Mouse (Mus musculus) kidney, adult 18-20 months (tissue): Measurements from ENCODE around the gene Znhit2.
A peak's percentile ranks its signal among the peaks of the same experiment; 100 is the strongest.

Experiments
- DNase-seq: peaks from one replicate; pipeline ENCODE4 v3.0.0; 2021

Gene Znhit2

DNA sequence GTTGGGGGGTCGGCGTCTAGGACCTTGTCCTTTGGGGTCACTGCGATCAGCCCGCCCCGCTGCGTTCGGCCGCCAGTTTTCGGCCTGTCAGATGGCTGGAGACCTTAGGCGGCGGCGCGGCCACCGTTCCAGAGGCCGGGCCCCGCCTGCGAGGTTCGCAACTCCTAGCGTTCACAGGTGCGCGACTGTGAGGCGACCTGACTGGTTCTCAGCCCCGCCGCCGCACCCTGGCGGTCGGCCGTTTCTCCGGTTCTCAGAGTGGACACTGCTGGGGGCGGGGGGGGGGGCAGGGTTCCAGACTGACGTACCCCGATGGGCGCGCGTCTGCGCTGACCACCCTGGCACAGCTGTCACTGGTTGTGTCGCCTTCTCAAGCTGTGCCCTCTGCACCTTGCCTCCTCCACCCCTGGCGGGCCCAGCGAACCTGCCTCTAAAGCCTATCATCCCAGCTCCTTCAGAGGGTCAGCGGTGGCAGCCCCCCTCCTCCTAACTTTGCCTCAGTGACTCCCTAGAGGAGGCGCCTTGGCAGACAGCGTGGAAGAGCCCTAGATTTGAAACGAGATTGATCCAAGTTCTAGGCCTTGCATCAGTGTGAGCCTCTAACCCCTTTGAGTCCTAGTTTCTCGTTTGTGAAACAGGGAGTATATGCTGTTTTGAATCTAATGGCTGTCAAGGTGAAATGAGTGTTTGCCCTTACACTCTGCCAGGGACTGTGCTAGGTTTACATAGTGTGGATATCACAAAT lies 13.7 kb upstream of the Znhit2 start:
- no peak for DNase-seq

DNA sequence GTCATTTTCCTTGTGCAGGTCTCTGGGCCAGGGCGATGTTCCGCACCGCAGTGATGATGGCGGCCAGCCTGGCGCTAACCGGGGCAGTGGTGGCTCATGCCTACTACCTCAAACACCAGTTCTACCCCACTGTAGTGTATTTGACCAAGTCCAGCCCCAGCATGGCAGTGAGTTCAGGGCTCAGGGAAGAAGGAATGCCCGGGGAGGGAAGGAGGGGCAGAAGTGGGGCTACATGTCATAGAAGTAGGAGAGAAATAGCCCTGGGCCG lies 13.2 kb upstream of the Znhit2 start:
- DNase-seq: no peak

DNA sequence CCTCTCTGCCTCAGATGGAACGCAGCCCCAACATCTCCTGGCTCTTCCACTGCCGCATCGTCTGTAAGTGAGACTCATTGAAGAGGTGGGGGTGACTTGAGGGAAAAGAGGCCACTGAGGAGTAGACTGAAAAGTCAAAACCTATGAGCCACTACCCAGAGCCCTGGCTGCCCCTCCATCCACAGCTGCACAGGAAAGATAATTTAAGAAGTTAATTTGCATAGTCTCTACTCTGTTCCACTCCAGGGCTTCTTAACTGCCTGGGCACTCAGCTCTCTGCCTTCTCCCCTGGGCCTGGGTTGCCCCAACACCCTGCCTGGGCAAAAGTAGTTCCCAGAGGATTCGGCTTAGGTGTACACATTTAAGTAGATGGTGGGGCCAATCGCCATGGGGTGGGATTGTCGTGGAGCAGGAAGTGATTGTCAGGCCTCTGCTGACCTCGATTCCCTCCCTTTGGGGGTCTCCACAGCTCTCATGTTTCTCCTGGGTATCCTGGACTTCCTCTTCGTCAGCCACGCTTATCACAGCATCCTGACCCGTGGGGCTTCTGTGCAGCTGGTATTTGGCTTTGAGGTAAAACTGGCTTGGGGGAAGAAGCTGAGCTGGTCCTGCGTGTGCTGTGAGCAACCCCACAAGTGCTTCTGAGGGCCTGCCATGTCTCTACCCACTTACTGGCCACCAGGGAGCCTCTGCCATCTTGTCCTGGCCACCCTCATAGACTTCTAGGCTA lies 12.1 kb upstream of the Znhit2 start:
- no peak for DNase-seq

DNA sequence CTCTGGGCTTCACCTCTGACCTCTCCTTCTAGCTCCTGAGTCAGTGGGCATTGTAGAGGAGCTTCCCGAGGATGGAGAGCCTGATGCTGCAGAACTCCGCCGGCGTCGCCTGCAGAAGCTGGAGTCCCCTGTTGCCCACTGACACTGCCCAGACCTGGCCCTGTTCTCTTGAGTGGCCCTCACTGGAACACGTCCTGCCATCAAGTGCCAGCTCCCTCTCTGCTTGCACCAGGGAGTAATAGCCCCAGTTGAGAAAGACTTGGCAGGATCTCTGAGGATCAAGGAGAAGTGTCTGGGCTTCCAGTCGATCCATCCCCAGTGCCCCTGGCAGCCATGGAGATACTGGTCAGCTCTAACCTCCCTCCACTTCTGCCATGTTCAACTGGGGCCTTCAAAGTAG lies 8.5 kb upstream of the Znhit2 start:
- DNase-seq: no peak

DNA sequence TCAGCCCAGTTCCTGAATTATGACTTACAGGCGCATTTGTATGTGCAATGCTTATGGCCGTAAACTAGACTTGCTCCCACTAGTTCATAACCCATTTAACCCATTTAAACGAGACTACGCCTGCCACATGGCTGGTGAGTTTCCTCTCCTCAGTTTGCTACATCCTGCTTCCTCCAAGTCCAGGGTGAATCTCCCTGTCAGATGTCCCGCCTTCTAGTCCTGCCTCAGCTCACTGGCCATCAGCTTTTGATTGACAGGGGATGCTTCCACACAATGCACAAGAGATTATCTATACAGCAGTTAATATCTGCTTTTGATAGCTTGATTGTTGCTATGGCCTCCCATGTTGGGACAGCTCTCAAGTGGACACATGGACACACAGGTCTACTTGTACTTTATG lies 6.7 kb upstream of the Znhit2 start:
- no peak for DNase-seq

DNA sequence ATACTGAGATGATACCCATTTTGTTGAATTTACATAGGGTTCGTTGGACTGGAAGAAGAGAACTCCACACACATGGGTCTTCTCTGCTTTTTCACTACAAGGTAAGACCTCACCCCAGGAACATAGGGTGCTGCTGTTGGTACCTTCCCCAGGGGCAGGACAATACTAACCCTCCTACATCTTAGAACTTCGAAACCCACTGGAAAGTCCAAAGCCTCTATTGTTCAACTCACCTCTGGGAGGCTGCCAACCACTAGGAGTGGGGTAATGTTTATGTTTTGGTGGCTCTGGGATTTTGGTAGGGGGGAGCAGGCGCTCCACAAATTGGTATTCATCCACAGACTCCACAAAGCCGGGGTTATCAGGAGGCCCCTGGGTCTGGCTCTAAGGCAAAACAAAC lies 4.3 kb upstream of the Znhit2 start:
- no peak for DNase-seq

DNA sequence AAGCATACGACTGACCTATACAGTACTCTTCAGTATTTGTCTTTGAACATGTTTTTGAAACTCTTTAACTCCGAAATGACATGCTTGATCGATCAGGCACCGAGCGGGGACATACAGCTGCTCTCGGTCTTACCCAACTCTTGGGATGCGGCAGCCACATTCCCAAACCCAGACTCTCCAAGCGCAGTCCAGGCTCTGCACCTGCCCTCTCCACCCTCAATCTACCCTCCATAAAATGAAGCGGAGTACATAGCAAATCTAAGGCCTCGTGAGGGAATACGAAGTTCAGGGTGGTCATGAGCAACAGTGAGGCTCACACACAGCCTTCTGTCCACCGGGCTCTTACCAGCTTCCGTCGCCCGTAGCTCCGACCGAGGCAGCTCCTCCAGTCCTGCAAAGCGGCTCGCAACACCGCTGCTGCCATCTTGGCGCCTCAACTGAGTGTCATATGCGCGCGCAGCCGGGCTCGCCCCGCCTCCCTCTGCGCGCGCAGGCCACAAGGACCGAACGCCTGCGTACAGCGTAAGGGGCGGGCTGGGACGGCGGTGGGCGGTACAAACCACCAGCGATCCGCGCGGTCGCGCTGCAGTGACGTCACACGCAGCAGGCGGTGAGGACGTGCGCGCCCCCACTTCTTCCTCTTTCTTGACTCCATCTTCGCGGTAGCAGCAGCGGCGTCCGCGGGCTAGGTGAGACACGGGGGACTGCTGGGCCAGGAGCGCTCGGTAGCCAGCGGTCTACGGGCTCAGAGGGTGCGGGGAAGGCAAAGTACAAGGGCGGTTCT lies 3.5 kb upstream of the Znhit2 start, which contains the start of the genes Mrpl49 and Fau:
TSS of gene Mrpl49 (minus strand) at position 473 of the 784 bp plus-strand sequence.
TSS of gene Fau (plus strand) at position 532 of the 784 bp plus-strand sequence.
- DNase-seq: peak; percentile 99

DNA sequence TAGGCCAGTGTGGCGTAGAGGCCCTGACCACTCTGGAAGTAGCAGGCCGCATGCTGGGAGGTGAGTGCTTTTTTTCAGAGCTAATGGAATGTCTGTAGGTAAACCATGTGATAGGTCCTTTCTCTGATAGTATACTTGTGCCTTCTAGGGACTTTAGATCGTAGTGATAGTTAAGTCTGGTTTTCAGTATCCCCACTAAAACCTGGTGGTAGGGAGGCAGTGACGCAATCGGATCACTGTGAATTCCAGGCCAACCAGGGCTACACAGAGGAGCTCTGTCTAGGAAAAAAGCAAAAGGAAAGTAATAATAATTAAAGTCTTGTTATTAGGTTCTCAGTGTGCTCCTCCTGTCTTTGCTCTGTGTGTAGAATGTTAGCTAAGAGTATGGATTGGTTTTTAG lies 2.5 kb upstream of the Znhit2 start:
- no peak for DNase-seq

DNA sequence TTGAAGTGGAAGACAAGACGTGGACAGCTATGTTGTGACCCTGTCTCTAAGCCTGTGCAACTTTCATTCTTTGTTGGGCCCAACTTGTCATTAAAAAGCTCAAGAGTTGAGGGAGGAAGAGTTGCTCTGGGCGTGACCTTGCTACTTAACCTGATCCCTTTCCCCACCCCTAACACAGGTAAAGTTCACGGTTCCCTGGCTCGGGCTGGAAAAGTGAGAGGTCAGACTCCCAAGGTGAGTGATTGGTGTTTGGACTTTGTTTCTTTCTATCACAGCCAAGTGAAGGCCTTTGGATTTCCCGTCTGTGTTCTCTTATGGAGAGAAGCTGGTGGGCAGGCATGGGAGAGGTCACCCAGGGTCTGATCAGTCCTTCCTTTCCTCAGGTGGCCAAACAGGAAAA lies 2.0 kb upstream of the Znhit2 start:
- DNase-seq: no peak

DNA sequence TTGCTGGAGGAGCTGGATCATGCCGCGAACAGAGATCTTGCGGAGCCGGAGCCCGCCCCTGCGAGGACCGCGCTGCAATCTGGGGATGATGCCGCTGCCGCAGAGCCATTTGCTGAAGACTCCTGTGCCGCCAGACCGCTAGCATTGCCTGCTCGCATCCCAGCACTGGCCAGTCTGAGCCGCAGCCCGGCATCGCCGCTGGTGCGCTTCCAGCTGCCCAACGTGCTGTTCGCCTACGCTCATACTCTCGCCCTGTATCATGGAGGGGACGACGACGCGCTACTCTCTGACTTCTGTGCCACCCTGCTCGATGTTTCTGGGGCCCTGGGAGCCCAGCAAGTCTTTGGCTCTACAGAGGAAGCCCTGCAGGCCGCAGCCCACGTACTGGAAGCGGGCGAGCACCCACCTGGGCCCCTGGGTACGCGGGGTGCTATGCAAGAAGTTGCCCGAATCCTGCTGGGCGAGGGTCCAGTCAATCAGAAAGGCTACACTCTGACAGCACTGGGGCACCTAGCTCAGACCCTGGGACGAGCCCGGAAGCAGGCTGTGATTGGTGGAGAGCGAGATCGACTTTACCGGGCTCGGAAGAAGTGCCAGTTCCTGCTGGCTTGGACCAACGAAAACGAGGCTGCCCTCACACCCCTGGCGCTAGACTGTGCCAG lies 780 bp downstream of the Znhit2 start:
- DNase-seq: peak; percentile 42

DNA sequence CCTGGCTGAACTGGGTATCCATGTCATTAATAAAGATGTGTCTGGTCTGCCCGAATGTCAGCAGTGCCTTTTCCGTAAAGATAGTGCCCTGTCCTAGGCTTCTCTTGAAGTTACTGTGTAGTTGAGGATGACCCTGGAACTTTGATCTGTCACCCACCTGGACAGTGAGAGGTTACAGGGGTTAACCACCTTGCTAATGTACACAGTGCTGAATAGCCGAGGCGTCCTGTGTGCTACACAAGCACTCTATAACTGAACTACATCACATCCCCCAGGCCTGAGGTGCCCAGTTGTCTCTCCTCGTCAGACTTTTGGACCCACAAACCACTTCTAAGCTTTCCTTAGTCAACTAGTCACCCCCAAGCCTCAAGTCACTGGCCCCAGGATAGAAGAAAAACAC lies 1.4 kb downstream of the Znhit2 start:
- DNase-seq: no peak

DNA sequence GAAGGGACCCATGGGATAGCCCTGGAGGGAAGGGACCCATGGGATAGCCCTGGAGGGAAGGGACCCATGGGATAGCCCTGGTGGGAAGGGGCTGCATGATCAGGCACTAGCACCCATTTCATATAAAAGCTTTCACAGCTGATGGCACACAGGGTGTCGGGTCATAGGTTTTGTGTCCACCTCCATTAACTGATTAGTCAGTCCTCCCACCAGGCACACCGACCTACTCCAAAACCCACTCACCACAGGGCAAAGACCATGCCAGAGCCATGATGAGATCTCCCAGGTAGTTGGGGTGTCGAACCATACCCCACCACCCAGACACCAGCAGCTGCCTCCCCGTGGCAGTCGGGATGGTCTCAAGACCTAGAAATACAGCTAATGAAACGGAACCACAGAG lies 2.1 kb downstream of the Znhit2 start:
- no peak for DNase-seq

DNA sequence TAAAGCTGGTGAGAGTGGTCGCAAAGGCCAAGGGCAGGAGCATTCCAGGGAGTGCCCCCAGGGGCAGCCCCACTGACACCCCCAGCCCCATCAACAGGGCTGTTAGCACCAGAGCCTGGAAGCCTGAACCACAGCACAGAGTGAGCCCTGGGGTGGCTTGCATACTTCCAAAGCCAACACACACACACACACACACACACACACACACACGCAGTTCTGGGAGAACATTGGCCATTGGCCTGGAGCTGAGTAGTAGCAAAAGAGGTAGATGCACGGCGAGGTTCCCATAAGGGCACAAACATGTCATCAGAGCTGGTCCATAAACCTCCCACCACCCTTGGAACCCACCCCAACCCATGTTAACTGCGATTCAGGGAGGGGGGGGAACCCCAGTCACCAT lies 5.6 kb downstream of the Znhit2 start:
- DNase-seq: no peak

DNA sequence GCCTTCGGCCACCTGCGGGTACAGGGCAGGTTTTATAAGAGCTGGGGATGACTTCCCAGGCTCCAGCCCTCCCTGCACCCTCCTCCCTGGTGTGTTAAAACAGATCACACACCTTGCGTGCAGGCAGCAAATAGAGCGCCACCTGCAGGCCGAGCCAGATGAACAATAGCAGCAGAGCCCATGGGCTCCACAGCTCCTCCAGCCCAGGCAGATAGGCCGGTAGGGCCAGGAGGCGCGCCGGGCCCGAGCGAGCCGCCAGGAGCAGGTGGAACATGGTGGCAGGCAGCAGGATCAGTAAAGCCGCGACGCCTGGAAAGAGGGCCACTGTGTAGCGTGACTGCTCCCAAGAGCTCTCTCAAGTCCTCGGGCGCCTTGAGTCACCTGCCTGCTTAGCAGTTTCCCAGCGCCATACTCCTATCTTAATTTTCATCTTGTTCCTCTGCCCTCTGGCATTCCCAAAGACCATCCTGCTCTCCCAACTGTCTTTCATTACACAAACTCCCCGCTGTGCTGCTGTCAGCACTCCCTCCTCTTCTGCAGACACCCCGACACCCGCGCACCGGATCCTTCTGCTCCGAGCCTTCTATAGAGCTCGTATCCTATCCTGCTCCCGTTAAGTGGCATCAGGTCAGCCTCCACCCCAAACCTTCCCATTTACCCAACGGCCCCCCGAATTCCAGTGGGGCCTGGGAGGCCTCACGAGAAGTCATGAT lies 6.2 kb downstream of the Znhit2 start:
- peak; percentile 81 for DNase-seq

DNA sequence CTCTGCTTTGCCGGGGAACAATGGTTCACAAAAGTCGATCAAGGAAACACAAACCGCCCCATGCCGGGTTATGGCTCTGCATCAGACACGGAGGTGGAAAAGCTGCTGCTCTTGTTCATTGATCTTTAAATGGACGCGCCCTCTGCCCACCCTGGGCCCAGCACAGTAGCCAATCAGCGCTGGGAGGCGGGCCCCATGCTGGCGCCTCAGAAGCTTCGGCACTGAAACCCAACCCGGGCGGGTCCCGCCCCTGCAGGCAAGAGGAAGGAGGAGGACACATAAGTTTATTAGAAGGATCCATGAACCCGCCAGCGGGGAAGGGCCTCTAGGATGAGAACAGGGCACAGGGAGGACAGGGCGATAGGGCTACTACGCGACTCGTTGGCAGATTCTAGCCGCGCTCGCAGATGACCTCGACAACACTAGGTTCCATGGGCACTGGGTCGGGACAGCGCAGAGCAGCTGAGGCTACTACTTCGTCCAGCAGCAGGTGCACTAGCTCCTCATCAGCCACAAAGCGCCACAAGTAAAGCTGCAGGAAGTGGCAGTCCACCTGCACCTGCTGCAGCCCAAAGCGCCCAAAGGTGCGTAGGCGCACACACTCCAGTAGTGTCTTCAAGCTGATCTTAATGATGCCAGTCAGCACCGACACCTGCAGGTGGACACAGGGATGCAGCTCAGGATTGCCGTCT lies 6.9 kb downstream of the Znhit2 start, which contains the start of gene Tm7sf2:
TSS of gene Tm7sf2 (minus strand) at position 650 of the 692 bp plus-strand sequence.
- peak; percentile 90 for DNase-seq

DNA sequence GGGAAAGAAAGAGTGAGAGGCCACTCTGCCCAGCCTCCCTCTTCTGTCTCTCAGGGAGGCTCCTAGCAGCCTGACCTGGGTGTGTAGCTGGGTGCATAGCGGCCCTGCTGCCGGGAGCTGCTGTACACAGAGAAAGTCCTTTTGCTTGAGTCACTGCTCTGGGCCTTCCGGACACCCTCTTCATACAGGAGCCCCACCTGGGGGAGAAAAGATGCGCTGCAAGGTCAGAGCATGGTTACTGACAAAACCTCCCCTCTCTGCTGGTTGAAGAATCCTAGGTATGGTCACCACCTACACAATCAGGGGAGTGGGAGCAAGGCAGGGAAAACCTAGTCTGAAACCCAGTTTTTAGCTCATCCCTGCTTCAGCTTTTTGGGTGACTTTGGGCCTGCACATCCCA lies 8.0 kb downstream of the Znhit2 start:
- no peak for DNase-seq

DNA sequence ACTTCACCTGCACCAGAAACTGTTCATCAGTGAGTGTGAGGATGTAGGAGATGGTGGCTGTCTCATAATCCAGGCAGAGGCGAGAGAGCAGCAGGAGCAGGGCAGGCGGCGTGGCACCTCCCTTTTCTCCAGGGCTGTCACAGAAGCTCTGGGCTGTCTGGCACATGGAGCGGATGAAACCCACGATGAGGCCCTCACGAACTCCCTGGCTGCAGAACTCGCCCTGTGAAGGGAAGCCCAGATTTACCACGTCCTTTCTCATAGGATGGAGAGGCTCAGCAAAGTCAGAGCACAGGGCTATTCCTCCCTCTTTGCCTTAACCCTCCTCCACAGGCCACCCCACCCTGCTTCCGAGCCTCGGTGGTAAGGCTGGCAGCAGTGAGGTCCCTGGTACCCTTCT lies 8.9 kb downstream of the Znhit2 start:
- no peak for DNase-seq

DNA sequence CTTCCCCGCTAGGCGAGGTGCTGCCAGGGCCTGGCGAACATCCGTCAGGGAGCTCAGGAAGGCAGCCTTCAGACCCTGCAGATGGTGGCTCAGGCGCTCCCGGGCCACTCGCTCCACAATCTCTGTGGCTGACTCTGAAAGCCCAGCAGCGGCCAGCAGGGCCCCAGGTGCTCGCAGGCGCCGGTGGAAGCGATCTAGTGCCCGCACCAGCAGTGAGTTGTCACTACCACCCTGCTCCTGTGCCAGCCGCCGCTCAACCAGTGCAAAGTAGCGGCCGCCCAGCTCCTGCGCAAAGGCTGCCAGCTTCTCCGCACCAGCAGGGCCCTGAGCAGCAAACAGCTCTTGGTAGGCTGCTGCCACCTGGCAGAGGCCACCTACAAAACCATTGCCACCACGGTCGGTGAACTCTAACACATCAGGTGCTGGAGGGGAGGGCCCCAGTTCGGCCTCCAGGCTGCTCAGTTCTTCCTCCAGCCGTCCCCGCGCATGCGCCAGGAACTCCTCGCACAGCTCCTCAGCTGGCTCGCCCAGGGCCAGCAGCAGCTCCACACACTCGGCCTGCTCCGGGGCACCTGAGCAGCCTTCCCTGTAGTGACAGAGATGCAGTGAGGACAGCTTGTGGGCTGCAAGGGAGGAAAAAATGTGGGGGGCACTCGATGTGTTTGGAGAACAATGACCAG lies 9.7 kb downstream of the Znhit2 start:
- DNase-seq: no peak

DNA sequence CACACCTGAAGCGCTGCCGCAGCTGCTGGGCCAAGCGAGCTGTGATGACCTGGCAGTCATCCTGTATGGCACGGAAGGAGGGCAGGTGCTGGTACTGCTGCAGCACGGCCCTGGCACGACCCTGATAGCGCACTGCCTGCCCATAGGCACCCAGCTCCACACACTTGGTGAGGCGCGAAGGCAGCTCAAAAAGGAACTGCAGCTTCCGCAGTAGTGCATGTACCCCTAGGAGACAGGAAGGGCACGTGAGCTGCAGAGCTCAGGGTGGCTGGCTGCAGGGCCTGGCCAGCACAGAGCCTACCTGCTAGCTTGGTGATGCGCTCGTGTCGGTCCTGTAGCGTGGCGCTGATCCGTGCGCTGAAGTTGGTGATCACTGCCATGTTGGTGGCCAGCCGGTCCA lies 10.3 kb downstream of the Znhit2 start:
- no peak for DNase-seq

DNA sequence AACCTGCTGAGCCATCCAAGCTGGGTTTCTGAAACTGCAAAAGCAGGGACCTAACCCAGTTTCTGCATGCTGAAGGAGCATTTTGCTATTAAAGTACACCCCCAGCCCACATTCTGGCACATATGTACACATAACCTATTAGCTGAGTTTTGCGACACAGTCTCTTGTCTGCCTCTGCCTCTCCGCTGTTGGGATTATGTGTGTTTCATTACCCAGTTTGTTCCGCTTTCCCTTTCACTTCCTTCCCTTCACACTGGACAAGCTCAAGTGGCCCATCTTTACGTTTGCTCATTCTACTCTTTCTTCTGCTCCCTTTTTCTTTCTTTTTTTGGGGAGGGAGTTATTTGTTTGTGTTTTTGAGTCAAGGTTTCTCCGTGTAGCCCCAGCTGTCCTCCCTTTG lies 12.9 kb downstream of the Znhit2 start:
- no peak for DNase-seq
